Mouse (Mus musculus) T-cell, adult 2 months (primary cell): ENCODE results near the gene Tex26.

Source experiments
- DNase-seq: peaks from one replicate; pipeline ENCODE4 v3.0.0; 2022; ENCODE audit warnings: low spot score

Tex26 gene

DNA sequence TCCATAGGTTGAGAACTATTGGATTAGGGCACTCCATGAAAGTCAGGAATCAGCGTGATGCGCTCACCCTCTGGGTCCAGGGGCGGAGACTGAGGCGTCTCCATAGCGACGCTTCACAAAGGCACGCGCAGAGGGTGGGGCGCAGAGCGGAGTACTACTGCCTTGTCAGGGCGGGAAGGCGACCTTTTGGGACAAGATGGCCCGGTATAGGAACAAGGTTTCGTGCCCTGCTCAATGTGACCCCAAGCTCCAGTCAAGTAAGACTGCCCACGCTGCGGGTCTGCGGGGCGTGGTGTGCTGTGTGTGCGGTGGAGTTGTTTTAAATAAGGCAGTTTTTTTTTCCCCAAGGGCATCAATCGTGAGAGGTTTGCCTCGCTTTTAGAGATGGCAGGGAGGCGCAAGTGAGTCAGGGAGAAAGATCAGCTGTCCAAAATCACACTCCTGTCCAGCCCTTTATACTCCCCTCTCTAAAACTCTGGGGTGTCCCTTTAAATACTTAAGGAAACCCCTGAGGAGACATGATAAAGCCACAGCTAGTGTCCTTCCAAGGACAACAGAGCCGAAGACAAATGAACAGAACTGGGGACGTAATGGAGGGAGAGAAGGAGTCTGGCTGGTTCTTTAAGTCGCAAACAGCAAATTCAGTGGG lies at the start of gene Tex26:
Tex26 (plus strand) TSS at position 130 of the 649 bp plus-strand sequence.
- peak; percentile 22 for DNase-seq

DNA sequence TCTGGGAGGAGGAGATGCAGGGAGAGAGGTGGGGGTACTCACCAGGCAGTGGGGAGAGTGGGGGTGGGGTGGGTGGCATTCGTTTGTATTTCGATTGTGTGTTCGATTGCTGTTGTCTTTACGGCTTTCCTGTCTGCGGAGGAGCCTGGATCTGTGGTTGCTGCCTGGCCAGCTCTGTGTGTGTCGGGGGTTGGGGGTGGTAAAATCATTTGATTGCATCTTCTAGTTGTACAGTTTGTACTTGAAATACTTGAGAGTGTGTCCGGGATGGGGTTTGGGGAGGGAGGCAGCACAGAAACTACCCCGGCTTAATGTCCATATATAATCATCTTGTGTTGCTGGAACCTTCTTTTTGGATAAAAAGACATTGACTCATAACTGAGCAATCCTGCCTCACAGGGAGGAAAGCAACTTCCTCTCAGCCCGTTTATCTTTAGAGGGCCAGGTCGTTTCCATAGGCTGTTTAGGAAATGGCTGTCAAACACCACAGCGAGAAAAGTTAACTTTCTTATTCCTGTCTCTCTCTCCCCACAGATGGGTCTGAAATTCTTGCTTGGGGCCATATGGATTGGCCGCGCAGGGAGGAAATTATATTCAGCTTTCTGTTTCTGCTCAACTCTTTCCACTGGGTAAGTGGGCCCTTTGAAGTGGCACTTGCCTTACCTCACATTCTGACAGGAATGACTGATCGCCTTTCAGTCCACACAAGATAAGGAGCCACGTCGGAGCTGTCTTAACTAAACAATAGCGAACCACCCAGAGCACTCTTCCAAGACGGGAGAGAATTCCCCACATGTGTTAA lies 47.7 kb upstream of the Tex26 start:
- peak; percentile 19 for DNase-seq

- DNase-seq = no peak
These were observed 47.0 kb upstream of the Tex26 start for GRCm38 (mm10) chr5:149392420-149392988.

GRCm38 (mm10) chr5:149401446-149401975 lies 37.9 kb upstream of the Tex26 start:
- DNase-seq = no peak

GRCm38 (mm10) chr5:149402029-149402428 lies 37.4 kb upstream of the Tex26 start:
- no peak for DNase-seq

DNA sequence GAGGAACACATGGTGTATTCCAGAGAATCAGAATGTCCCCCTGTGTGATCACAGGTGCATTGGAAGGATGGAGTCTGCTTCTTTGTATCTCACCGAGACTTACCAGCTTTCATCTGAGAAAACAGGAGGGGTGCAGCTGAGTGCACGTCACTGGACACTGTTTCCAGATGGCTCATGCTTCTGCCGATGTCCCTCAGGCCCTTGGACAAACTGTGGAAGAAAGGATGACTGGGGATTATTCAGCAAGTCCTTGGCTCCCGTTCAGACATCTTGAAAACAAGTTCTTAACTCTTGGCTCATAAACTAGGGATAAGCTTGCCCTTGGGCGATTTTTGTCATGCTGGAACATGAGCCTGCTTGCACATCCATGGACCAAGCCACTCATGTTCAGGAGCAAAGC lies 36.1 kb upstream of the Tex26 start:
- DNase-seq = no peak

GRCm38 (mm10) chr5:149404710-149405109 lies 34.8 kb upstream of the Tex26 start:
- DNase-seq = no peak

DNA sequence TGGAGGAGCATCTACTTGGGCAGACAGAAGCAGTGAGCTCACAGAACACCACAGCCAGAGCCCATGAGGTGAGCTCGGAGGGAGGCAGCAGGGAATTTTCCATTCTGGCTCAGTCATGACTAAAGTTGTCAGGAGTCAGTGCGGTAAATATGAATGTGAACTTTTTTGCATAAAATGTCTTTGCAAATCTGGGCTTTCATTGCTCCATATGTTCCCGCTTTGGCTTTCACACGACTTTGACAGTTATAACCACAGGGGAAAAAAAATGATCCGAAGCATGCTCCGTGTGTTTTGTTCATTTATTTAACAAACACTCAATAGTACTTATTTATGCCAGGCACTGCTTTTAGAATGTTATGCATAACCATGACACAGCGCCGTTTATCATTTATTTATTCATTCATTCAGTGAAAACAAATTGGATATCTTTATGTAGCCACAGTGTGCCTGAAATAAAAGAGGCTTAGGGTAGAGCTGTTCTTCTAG lies 32.6 kb upstream of the Tex26 start:
- DNase-seq = no peak

DNA sequence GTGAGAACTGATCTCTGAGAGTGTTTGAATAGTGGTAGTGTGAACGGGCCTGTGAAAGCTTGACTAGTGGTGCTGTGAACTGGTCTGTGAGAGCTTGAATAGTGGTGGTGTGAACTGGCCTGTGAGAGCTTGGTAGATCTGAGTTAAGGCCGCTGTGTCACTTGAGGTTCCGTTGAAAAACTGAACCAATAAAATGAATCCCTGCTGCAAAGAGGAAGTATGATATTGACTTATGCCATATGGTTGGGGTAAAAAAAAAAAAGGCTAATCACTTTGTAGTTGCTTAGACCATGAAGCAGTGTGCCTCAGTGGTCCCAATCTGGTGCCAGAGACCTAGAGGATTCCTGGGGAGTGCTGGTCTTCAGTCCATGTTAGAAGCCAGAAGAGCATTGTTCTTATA lies 30.0 kb upstream of the Tex26 start:
- no peak for DNase-seq

DNA sequence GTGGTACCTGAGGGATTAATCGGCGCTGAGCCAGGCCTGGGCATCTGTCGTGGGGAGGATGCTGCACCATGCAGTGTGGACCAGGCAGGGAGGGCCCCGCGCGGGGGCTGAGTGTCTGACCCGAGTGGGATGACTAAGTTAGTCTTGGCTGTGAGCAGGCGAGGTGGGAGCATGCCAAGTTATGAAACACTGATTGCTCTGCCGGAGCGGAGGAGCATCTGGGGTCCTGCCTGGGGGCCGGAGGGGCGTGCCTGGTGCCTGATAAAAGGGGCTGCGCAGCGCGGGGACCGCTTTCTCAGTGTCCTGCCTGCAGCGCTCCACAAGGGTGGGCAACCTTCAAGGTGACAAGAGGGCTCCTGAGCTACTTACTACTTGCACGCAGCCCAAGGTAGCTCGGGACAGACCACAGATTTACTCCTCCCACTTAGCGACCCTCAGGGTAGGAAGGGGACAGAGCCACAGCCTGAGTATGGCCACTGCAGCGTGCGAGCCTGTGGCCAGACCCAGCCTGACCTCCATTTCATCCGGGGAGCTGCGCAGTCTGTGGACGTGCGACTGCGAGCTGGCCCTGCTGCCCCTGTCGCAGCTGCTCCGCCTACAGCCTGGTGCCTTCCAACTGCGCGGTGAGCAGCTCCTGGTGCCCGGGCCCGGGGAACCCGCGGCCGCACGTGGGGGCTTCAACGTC lies 27.8 kb upstream of the Tex26 start, which contains the start of gene Medag:
Medag (plus strand) TSS at position 241 of the 685 bp plus-strand sequence.
- DNase-seq = no peak

GRCm38 (mm10) chr5:149412194-149412575 lies 27.3 kb upstream of the Tex26 start:
- DNase-seq = no peak

GRCm38 (mm10) chr5:149412671-149413070 lies 26.8 kb upstream of the Tex26 start:
- DNase-seq = no peak

DNA sequence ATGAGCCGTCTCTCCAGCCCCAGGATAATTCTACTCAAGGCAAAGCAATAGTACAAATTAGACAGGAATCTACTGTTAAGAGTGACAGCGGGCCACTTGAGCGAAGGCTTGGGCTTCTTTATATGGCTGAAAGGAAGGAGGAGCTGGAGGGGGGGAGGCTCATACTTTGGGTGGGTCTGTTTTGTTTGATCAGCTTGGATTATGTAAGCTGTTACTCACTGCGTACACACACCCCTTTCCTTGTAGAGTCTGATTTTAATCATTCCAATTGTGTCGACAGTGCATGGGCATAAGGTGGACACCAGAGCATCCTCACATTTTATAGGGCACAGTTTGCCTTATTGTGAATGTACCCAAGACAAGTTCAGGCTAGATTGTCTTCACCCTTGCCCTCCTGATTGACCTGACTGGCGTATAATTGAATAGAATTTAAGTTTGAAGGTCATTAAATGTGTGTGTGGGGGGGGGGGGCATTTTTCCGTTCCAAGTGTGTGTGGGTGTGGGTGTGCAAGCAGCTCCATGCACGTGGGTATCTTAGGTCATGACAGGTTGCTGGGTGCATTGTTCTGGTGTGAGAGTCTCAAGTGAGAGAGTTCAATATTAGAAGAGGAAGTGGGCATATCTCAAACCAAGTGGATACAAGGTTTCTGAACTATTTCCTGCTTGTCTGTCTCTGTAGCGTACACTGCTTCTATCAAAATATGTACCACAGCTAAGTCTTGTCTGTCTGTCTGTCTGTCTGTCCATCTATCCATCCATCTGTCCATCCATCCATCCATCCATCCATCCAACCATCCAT lies 24.9 kb upstream of the Tex26 start:
- no peak for DNase-seq

DNA sequence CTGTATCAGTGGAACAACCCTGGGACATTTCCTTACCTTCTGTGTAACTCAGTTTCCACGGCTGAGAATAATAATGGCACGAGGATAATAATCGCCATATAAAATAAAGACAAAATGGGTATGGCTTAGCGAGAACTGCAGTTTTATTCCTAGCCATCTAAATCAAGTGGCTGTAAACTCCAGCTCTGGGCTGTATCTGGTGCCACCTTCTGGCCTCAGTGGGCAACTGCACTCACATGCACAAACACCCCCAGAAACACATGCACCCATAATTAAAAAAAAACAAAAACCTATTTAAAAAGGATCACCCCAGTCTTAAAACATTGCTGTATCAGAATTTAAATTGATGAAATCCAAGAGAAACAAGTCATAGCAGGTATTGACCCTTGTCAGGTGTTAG lies 22.1 kb upstream of the Tex26 start:
- no peak for DNase-seq

GRCm38 (mm10) chr5:149426525-149426924 lies 12.9 kb upstream of the Tex26 start:
- DNase-seq = no peak

DNA sequence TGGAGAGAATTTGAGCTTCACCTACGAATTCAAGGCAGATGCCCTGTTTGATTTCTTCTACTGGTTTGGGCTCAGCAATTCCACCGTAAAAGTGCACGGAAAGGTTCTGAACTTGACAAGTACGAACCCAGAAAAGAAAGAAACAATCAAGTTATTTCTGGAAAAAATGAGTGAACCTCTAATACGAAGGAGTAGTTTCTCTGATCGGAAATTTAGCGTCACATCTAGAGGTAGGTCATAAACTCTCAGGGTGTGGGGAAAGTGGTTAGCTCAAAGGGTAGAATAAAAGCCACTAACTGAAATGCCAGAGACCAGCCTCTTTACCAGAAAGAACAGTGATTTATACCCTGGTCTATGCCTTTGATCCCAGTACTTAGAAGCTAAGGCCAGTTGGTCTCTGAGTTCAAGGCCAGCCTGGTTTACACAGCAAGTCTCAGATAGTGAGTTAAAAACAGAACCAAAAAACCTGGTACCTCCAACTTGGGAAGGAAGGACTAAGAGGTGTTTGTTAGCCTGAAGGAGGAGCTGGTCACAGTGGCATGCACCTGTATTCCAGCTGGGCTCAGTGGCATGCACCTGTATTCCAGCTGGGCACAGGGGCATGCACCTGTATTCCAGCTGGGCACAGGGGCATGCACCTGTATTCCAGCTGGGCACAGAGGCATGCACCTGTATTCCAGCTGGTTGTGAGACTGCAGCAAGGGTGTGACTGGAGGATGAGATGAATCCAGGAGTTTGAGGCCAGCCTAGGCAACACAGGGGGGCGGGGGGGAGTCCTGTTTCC lies 12.0 kb upstream of the Tex26 start:
- DNase-seq = no peak

GRCm38 (mm10) chr5:149428347-149428746 lies 11.1 kb upstream of the Tex26 start:
- DNase-seq = peak; percentile 71

- DNase-seq = peak; percentile 36
These were observed 10.6 kb upstream of the Tex26 start for GRCm38 (mm10) chr5:149428810-149429255.

DNA sequence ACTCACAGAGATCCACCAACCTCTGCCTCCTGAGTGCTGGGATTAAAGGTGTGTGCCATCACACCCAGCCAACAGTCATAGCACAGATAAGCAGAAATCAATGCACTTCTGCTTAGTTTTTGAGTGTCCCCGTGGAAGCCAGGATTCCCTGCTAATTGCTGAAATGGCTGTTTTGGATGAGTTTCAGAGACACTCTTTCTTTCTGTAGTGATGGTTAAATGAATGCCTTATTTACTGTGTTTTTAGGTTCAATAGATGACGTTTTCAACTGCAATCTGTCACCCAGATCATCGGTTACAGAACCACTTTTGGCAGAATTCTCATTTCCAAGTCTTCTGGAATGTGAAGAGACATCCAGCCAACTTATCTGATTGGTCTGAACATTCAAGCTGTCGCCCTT lies 9.9 kb upstream of the Tex26 start:
- DNase-seq = no peak

DNA sequence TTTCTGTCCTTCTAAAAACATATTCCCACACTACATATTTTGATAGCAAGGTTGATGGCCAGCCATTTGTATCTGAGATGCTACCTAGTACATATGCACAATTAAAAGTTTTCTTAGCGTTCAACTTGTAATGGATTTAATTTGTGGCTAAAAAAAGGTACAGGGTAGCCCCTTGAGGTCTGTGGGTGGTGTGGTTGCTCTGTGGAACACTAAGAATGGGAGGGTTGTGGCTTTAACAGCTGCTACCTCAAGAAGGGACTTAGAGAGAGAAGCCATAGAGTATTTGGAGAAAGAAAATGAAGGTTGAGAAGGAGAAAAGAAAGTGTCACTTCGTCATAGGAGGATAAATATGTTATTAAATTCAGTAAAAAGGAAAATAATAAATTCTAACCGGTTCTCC lies 8.5 kb upstream of the Tex26 start:
- no peak for DNase-seq
